Mouse (Mus musculus) brain, embryonic 14.5 days (tissue): ENCODE measurements around the gene Abhd2.

Source experiments
- CTCF ChIP-seq: fragments of 200-500 bp; IDR thresholded peaks from 2 replicates; pipeline ENCODE4 v1.5.1; 2012; ENCODE audit warnings: inconsistent platforms, mild to moderate bottlenecking, moderate library complexity, borderline replicate concordance; ENCODE audit not compliant: insufficient read depth, insufficient read length; ENCODE audit errors: extremely low read depth
- POLR2A ChIP-seq: fragments of 200-500 bp; IDR thresholded peaks from 2 replicates; pipeline ENCODE4 v1.6.1; 2012; ENCODE audit warnings: mild to moderate bottlenecking, inconsistent platforms, borderline replicate concordance; ENCODE audit not compliant: poor library complexity, insufficient read depth, insufficient read length, severe bottlenecking; ENCODE audit errors: extremely low read depth

DNA sequence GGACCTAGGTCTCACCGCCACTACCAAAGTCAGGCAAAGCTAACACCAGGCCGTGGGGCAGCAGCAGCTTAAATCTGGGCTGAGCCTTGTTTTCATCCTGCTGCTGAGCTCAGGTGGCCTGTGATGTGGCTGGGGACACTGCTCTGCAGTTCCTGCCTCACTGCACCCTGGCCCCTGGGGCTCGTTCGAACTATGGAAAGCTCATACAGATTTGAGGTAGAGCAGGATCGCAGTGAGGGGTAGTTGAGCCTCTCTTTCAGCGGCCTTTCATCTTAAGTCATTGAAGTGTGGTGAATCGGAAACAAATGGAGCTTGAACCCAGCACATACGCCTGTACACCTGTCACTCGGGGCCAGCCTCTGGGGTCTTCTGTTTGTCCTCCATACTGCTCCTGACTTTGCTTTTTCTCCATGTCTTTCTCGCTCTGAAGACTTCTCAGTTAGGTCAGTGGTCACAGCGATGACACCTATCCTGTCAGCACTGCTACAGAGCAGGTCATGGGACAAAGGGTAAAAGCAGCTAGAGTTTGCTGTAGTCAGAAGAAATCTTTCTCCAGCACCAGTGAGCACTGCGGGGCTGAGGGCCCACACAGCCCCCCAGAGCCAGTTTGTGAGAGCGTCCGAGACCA lies 20.7 kb downstream of the Abhd2 start:
- TF ChIP-seq POLR2A (no peak), CTCF (no peak)
